Mouse (Mus musculus): Measurements from ENCODE around the gene Scn3b.
A peak's percentile ranks its signal among the peaks of the same experiment; 100 is the strongest.

Gene Scn3b

DNA sequence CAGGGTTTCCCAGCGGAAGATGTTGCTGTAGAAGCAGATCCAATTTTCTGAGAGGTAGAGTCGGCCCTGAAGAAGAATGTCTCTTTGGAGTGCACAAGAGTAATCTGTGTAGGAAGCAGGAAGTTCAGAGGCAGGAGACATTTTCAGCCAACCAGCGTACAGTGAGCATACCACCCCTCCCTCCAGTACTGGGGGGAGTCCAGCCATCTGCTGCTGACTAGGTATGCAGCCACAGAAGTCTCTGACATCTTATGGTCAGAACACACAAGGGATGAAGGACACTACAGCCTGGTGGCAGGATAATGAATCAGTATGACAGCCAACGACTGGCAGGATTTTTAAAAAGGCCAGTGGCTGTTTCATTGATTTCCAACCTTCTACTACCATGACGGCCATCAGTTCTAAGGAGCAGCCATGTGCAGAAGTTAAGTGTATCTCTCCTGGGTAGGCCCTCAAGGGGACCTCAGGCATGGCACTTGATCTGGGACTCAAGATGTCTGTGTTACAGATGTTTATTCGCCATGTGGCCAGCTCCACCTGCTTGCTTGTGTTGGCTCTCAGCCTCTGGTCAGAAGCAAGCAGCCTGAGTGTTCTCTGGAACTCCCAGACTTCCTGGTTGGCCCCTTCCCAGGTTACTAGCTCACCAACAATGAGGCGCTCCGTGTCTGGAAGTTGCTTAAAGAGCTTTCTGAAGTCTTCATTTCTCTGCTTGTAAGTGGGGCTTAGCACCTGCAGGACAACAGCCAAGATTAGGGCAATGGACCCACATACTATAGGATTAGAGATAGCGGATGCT lies 48.0 kb downstream of the Scn3b start:
- DNase-seq (ENCODE audit: low read depth, low spot score) = peak; percentile 13

DNA sequence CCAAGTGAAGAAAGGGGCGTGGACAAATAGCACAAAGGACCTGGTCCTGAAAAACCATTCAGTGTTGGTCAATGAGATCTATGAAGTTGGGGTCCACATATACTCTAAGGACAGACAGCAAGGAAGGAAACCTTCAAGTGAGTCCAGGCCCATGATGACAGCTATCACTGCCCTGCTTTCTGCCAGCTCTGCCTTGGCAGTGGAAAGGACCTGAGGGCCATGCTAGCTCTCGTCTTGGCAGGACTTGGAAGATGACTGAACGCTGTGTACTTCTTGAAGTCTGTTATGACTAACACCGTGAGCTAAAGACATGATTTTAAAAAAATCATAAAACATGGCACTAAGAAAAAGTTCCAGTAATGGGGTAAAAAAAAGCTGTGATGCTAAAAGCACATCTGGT lies 48.7 kb downstream of the Scn3b start:
- DNase-seq (ENCODE audit: low read depth, low spot score) = peak; percentile 23

DNA sequence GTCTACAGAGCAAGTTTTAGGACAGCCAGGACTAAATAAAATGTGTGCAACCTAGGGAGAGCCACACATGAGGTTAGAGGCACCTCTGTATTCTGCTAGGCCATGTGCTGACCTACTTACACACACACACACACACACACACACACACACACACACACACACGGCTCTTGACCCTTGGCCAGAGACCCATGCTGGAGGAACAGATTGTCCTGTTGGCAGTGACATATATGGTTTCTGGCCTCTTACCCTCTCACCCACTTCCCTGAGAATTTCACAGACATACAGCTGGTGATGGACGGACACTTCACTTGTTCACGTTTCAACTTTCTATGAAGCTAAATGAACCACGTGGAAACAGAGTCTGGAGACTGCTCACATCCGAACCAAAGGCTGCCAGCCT lies 49.8 kb downstream of the Scn3b start:
- no peak for DNase-seq (ENCODE audit: low read depth, low spot score)

DNA sequence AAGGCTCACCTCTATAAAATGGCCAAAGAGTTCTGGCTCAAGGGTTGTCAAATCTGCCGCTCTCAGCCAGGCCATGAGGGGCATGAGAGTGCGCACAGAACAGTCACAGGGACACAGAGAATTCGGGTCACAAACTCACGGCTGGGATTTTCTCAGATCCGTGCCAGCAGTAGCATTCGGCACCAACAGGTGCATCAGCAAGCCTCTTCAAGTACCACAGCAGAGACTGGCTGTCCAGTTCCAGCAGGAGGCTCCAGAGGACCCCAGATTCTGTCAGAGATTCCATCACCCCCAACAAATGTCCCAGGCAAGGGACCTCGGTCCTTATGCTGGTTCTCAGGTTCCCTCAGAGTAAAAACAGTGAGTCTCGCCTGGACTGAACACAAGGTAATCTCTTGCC lies 51.4 kb downstream of the Scn3b start:
- no peak for DNase-seq (ENCODE audit: low read depth, low spot score)

DNA sequence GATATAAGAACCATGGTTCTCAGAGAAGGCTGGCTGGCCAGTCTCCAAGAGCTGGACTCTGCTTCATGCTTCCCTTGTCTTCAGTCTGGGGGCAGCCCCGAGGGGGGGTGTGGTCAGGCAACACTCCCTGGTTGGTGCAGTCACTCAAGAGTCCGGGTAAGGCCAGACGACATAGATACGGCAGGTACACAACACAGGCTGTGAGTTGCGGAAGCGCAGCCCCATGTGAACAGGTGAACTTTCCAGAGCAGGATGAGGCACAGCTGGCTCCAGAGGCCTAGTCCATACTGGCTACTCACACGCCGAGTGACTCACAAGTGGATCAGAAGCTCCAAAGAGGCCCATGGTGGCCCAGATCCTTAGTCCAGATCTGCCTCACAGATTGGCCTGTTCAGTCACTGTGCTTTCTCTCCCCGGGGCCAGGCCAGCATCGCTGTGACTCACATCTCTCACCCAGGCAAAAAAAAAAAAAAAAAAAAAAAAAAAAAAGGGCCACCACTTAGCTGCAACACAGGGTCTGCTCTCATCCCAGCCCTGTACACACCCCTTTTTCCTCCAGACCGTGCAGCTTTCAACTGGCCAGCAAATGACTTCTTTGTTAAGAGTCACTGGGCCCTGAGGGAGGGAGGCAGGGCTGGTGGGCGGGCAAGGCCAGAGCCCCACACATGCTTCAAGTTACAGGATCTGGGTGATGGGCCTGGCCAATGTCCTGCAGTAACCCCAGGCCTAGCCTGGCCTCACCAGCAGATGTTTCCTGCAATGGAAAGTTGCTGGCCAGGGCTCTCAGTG lies 52.1 kb downstream of the Scn3b start:
- peak; percentile 99 for DNase-seq (ENCODE audit: low read depth, low spot score)

DNA sequence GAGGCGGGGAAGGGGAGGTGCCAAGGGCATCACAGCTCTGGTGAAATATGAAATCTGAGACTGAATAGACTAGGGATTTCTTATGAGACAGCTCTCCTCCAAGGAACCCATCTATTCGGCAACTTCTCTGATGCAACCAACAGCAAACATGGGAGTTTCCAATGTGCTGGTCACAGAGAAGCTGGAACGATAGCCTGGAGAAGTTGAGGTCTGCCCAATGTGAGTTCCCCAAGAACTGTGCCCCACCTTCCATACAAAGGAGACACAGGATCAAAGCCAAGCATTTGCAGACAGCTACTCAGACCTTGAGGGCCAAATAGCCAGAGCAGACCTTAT lies 52.6 kb downstream of the Scn3b start:
- DNase-seq (ENCODE audit: low read depth, low spot score) = no peak

DNA sequence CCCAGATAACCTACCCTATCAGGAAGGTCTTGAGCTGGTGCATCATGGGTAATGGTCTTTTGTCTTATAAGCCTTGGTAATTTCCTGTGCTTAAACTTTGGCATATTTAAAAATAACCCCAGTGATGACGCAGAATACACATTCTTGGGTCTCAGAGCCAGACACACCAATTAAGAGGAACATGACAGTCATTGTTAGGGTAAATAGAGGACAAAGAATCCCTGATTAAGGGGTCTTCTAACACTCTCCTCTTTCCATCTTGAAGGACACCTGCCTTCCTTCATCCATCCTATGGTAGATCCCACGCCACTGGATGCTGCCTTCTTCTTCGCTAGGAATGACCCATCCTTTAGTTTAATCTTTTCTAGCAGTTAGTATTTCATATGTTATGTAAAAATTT lies 53.4 kb downstream of the Scn3b start:
- DNase-seq (ENCODE audit: low read depth, low spot score) = no peak

DNA sequence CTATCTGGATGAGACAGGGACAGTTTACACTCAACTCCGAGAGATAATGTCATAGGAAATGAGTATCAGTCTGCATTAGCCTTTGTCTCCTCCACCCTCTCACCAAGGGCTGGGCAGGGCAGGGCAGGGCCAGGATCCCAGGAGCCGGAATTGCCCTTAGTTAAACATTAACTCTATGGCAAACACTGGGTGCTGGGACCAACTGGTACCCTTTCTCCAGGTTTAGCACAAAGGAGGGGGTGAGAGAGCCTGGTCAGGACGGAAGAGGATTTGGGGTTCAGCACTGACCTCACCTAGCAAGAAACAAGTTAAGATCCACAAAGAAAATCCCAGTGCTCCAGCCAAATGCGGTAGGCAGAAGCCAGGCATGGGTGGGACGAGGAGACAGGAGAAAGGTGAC lies 54.2 kb downstream of the Scn3b start:
- no peak for DNase-seq (ENCODE audit: low read depth, low spot score)

DNA sequence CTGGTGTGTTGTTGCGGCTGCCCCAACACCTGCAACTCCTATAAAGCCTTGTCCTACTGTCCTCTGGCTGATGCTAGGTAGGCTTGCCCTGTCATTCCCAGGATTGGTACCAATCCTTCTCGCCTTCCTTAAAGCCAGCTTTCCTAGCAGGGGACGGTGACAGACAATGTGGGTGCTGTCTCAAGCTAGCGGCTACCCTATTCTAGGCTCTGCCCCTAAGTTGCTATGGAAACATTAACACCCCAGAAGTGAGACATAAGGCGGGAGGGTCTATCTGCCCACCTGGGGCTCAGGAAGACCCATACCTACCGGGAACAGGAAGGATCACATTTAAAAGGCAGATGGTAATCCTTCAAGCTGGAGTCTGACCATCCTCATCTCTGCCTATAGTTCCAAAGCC lies 54.8 kb downstream of the Scn3b start:
- DNase-seq (ENCODE audit: low read depth, low spot score) = no peak

DNA sequence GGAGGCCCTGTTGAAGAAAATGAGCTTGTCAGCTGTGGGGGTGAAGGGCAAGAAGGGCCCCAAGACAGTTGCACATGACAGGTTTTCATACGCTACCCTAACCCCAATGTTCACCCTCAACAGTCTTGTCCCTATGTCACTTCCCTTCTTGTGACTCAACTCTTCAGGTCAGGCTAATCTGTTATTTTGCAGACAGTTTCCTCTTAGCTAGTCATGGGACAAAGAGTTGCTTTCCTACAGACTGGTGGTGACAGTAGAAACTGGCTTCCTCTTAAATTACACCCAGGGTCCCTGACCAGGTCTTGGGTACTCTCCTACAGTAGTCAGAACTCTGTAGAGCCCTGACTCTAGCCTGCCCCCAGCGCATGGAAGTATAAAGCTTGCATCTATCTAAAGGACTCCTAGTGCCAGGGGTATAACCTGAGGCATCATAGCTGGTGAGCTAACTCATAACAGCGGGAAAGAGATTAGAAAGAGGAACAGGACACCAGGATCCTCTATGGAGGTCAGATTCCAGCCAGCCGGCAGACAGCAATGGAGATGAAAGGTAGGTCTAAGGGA lies 55.3 kb downstream of the Scn3b start:
- no peak for DNase-seq (ENCODE audit: low read depth, low spot score)

DNA sequence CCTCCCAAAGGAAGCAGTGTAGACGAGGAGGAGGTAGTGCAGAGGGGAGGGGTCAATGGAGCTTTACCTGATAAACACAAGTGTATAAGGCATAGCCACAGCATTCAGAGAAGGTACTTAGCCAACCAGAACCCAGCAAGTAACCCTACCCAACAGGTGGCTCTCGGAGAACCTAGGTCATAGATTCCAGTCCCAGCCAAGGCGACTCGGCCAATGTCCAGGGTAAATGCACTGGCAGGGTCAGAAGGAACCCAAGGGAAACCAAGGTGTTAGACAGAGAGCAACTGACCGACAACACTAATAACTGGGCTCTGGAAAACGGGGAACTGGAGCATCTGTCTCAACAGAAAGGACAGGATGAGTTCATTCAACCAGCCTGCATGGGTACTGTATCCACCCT lies 55.8 kb downstream of the Scn3b start:
- no peak for DNase-seq (ENCODE audit: low read depth, low spot score)

DNA sequence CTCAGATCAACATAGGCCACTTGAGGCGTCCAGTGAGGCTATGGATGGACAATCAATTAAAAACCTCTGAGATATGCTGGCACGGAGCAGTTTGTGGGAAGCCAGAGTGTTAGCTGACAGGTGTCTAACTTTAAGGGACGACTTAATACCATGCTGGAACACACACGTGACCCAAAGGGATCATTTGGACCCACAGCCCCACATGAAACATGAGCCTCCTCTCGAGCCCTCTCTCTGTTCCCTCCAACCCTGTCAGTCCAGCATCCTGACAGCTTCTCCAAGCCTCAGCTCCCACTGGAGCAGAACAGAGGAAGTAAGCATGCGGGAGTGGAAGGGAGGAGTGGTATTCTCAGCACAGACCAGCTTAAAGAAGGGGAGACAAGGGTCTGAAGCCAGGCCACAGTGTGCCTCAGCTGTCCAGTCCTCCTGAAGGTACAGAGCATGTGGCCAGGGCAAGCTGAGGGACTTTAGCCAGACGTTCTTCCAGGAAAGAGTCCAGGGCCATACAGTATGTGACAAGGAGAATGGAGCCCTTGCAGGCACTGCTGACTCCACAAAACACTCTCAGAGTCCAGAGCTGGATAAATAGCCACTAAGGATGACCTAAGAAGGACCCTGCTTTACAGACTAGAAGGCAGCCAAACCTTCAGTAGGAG lies 57.4 kb downstream of the Scn3b start:
- no peak for DNase-seq (ENCODE audit: low read depth, low spot score)

DNA sequence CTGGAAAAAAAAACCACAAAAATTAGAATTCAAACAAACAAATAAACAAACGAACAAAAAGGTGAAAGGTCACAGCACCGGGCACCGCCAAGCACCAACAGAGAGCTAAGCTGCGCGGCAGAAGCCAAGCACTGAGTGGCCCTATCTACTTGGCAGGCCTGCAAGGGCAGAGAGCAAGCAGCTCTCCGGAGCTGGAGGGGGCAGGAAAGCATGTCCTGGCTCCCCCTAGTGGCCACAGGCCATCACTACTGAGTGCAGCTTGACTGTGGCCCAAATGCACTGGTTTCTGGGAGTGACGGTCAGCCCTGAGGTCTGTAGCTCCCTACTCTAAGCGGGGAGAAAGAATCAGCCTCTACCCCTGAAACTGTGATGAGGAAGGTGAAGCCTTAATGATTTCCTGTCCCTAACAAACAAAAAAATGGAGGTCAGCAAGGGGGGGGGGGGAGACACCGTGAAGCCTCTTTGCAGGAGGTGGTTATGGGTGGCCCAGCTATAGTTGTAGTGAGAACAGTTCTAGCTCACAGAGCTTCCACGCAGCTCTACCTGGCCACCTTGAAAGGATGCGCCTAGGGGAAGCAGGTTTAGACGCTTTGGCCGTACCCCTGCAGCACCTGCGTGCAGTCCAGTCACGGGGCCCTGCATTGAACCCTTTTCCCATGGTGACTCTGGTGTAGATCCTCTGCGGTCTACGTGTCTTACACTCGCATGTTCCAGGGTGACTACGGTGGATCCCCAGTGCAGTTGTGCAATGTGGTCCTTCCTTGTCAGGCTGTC lies 61.8 kb downstream of the Scn3b start:
- DNase-seq (ENCODE audit: low read depth, low spot score) = peak; percentile 87

DNA sequence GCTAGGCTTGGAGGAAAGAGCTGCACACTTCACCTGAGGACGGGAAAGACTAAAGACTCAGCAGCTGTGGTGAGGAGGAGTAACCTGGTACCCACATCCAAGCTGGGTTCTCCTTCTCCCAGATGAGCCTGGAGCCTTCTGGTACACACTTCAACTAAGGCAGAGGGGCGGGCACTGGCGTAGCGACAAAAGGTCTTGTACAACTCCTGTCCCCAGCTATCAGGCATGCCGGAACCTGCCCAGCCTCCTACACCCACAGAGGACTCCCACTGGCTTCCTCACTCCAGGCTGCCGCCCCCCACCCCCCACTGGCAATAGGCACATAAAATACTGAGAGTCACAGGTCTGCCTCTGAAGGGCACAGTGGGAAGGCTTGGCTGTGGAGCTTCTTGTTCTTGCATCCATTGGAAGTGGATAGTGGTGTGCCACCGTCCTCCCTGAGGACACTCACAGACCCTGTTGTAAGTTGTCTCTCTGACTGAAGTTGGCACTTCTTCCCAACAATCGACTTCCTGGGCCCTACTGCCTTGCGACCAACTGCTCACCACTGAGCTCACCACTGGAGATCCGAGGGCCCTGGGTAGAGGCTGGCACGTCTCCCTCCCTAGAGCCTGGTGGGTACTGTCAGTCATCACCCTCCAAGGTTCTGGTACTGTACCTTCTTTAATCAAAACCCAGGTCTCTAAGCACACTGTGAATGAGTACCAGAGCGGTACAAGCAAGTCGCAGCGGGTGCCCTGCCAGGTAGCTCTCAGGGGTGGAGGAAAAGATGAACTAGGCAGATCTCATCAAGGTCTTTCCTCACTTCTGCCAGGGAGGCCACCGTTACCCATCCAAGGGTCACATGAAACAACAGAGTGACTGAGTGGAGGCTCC lies 62.6 kb downstream of the Scn3b start:
- DNase-seq (ENCODE audit: low read depth, low spot score) = no peak

DNA sequence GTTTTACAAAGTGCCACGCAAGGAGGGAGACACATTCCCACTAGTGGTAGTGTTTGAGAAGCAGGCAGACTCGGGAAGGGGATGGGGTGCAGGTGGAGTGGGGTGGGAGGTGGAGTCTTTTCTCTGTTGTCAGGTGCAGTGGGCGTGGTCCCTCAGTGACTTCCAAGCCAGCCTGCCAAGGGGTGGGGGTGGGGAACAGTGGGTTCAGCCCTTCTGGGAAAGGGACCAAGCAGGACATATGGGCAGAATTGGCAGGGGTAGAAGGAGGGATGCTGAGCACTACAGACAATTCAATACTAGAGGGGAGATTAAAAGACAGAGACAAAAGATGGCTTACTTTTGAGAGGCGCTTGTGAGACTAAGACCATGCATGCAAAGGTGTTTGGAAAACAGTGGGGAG lies 63.3 kb downstream of the Scn3b start:
- DNase-seq (ENCODE audit: low read depth, low spot score) = no peak

DNA sequence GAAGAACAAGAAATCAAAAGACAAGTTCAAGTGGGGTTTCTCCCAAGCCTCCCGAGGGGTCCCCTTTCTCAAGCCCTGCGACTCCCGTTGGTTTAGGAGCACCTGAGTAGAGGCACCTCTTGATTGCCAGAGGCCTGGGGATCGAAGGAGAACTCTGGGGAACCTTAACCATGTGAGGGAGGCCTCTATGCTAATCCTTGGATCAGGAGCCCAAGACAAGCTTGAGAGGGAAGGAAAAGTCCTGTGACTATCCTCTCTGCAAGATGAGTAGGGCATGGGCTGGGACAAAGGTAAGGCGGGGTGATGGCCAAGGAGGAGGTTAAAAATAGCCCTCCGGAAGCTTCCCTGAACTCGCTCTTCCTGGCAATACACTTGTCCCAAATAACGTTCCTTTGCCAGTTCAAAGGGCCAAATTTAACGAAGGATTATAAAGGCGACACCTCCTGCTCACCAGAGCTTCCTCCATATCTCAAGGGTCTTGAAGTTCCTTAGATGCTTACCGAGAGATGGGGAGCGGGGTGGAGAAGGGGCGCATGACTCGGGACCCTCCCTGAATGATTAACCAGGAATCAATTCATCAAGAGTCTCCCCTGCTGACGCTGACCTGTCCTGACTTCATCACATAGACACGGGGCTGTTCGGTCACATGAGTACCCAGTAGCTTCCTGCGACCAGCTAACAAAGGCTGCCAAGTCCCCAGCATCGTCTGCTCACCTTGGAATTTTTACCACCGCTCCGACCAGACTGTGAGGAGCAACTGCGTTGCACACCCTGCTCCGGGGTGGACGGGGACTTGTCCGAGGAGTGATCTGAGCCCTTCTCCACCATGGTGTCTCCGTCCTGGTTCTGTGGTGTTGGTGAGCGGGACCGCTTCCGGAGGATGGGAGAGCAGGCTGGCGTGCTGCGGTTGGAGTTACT lies 64.0 kb downstream of the Scn3b start:
- DNase-seq (ENCODE audit: low read depth, low spot score) = no peak

DNA sequence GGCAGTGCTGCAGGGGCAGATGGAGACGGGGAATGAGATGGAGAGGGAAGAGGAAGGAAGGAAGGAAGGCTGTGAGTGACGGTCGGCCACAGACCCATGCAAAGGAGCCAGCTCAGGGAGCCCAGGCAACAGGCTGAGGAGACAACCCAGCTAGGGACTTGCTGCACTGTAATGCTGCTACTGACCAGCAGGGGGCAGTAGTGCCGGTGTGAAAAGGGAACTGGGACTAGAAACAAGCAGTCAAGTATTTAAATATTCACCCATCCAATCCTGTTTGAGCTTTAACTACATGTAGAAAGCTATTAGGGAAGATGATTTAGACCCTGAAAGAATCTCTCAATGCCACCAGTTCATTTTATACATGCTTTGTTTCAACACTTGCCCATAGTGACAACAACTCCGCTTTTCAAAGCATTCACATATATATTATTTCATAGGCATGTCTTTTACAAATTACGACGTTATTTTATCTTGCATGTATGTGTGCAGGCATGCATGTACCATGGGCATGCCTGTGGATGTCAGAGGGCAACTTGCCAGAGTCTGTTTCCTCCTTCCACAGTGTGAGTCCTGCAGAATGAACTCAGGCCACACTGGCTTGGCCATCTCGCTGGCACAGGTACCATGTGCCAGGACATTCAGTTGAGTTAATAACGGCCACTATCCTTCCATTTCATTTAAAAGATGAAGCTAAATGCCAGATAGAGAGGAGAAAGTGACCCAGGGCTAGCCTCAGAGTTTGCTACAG lies 64.8 kb downstream of the Scn3b start:
- DNase-seq (ENCODE audit: low read depth, low spot score) = peak; percentile 80

DNA sequence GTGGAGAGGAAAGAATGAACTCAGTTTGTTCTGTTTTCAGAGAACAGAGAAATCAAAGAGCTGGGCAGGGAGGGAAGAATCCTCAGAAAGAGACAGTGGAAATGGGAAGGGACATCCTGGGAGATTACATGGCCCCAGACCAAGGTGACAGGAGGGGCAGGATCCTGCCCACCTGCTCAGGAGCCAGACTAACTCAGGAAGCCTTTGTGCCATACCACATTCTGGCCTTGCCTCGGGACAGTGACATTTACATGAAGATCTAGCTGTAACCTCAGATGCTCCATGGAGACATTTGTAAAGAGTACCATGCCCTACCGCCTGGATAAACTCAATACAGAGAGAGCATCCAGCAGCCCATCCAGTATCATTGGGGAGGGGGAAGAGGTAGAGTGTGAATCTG lies 65.6 kb downstream of the Scn3b start:
- DNase-seq (ENCODE audit: low read depth, low spot score) = no peak

DNA sequence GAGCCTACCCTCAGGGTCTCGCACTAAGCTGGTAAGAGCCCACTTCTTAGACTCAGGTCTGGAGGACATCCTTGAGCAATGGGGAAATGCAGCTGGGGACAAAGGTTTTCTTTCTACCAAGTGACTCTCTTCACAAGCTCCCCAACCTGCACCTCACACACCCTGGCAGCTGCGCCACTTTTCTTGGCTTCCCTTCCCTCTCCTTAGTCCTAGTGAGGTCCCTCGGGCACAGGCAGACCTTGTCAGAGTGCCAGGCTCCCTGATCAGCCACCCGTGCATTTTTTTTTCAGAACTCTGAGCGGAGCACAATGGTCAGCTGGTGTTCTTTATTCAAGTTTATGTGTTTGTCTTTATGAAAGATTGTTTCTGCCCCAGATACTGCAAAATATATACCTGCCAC lies 67.7 kb downstream of the Scn3b start:
- no peak for DNase-seq (ENCODE audit: low read depth, low spot score)
